Mouse (Mus musculus): ENCODE data around the gene Elmod3. TPM values are rescaled to one million over a fixed set of nuclear protein-coding genes. Genes with fewer than 3 reads are reported as not detected.

Elmod3 gene
- polyA plus RNA-seq, 1 experiment: 5.1 TPM

GRCm38 (mm10) chr6:72522288-72522687 lies 75.9 kb downstream of the Elmod3 start:
- Histone ChIP-seq H3K79me2 (ENCODE audit: control insufficient read depth, insufficient read depth) (no peaks in the 10 kb centered on the region), H3K4me3 (ENCODE audit: insufficient read depth, poor library complexity, severe bottlenecking) (no peak overlapping the region), H3ac (ENCODE audit: control insufficient read depth, insufficient read length, low read depth) (no peak overlapping the region), H3K27me3 (ENCODE audit: control insufficient read depth, insufficient read depth, insufficient read length) (no peaks in the 10 kb centered on the region), H3K36me3 (ENCODE audit: control insufficient read depth, insufficient read depth) (no peaks in the 10 kb centered on the region), H3K79me3 (ENCODE audit: low read depth) (no peaks in the 10 kb centered on the region)
- no peak for TF ChIP-seq MYOD1 (IDR thresholded peaks at IDR 0.05; ENCODE audit: control insufficient read depth, insufficient read length, low read depth)
- no peak for TF ChIP-seq FOSL1 (IDR thresholded peaks at IDR 0.05; ENCODE audit: insufficient read depth, low read length, poor library complexity, severe bottlenecking)
- TF ChIP-seq MAX (IDR thresholded peaks at IDR 0.05): no peak
- no peak for TF ChIP-seq USF1 (IDR thresholded peaks at IDR 0.05; ENCODE audit: low read depth)
- TF ChIP-seq MYOG (IDR thresholded peaks at IDR 0.05; ENCODE audit: control insufficient read depth, extremely low read depth, insufficient read length): no peak
- TF ChIP-seq CEBPB (IDR thresholded peaks at IDR 0.05; ENCODE audit: low read depth): no peak
- no peak for TF ChIP-seq CTCF (IDR thresholded peaks at IDR 0.05; ENCODE audit: control insufficient read depth, insufficient read depth, insufficient read length)

DNA sequence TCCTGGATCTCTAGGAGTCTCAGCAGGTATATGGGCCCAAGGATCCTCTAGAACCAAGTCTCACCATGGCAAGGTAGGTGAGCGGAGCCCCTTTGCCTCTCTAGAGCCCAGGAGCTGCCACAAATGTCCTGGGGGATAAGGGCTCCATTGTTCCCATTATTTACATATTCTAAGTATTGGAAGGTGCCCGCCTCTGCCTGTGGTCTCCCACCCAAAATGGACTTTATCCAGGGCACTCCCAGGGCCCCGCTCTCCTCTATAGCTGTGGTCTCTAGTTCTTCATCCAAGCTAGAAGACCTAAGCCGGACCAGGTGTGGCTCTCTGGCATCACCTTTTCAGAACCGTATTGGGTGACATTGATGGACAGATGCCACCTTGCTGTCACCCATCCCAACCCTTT lies 76.6 kb downstream of the Elmod3 start, which contains the start of gene Sh2d6:
TSS of gene Sh2d6 (minus strand) at position 101 of the 400 bp plus-strand sequence.
- no peak for TF ChIP-seq CEBPB (IDR thresholded peaks at IDR 0.05; ENCODE audit: low read depth)
- TF ChIP-seq FOSL1 (IDR thresholded peaks at IDR 0.05; ENCODE audit: insufficient read depth, low read length, poor library complexity, severe bottlenecking): no peak
- no peak for TF ChIP-seq MYOD1 (IDR thresholded peaks at IDR 0.05; ENCODE audit: control insufficient read depth, insufficient read length, low read depth)
- TF ChIP-seq USF1 (IDR thresholded peaks at IDR 0.05; ENCODE audit: low read depth): no peak
- TF ChIP-seq MAX (IDR thresholded peaks at IDR 0.05): no peak
- no peak for TF ChIP-seq MYOG (IDR thresholded peaks at IDR 0.05; ENCODE audit: control insufficient read depth, extremely low read depth, insufficient read length)
- no peak for TF ChIP-seq CTCF (IDR thresholded peaks at IDR 0.05; ENCODE audit: control insufficient read depth, insufficient read depth, insufficient read length)
- Histone ChIP-seq H3K4me3 (ENCODE audit: insufficient read depth, poor library complexity, severe bottlenecking) (no peak within 1 kb of the TSS), H3ac (ENCODE audit: control insufficient read depth, insufficient read length, low read depth) (no peak within 1 kb of the TSS), H3K36me3 (ENCODE audit: control insufficient read depth, insufficient read depth) (no peaks in the 10 kb centered on the region), H3K79me3 (ENCODE audit: low read depth) (no peaks in the 10 kb centered on the region), H3K27me3 (ENCODE audit: control insufficient read depth, insufficient read depth, insufficient read length) (no peaks in the 10 kb centered on the region), H3K79me2 (ENCODE audit: control insufficient read depth, insufficient read depth) (no peaks in the 10 kb centered on the region)

DNA sequence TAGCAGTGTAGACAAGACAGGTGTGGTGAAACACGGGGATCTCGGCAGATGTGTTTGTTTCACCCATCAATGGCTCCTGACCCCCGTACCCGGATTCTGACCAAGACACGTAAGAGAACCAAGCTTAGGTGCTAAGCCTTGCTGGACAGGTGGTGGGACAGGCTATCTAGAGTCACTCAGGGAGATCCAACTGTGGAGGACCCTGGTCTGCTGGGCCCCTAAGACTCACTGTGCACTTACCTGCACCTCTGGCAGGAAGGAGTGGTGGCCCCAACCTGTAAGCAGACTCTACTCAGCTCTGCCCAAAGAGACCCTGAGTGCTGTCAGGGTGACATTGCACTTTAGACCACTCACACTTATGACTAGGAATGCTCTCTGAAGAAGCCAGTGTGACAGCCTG lies 77.3 kb downstream of the Elmod3 start:
- H3K4me3 ChIP-seq (ENCODE audit: insufficient read depth, poor library complexity, severe bottlenecking): no peak overlapping the region
- no peaks in the 10 kb centered on the region for H3K79me2 ChIP-seq (ENCODE audit: control insufficient read depth, insufficient read depth)
- no peaks in the 10 kb centered on the region for H3K36me3 ChIP-seq (ENCODE audit: control insufficient read depth, insufficient read depth)
- no peak for TF ChIP-seq CTCF (IDR thresholded peaks at IDR 0.05; ENCODE audit: control insufficient read depth, insufficient read depth, insufficient read length)
- no peak for TF ChIP-seq MYOG (IDR thresholded peaks at IDR 0.05; ENCODE audit: control insufficient read depth, extremely low read depth, insufficient read length)
- TF ChIP-seq CEBPB (IDR thresholded peaks at IDR 0.05; ENCODE audit: low read depth): no peak
- no peak for TF ChIP-seq USF1 (IDR thresholded peaks at IDR 0.05; ENCODE audit: low read depth)
- TF ChIP-seq MAX (IDR thresholded peaks at IDR 0.05): no peak
- no peak for TF ChIP-seq FOSL1 (IDR thresholded peaks at IDR 0.05; ENCODE audit: insufficient read depth, low read length, poor library complexity, severe bottlenecking)
- TF ChIP-seq MYOD1 (IDR thresholded peaks at IDR 0.05; ENCODE audit: control insufficient read depth, insufficient read length, low read depth): no peak
- no peak overlapping the region for H3ac ChIP-seq (ENCODE audit: control insufficient read depth, insufficient read length, low read depth)
- H3K27me3 ChIP-seq (ENCODE audit: control insufficient read depth, insufficient read depth, insufficient read length): no peaks in the 10 kb centered on the region
- H3K79me3 ChIP-seq (ENCODE audit: low read depth): no peaks in the 10 kb centered on the region

DNA sequence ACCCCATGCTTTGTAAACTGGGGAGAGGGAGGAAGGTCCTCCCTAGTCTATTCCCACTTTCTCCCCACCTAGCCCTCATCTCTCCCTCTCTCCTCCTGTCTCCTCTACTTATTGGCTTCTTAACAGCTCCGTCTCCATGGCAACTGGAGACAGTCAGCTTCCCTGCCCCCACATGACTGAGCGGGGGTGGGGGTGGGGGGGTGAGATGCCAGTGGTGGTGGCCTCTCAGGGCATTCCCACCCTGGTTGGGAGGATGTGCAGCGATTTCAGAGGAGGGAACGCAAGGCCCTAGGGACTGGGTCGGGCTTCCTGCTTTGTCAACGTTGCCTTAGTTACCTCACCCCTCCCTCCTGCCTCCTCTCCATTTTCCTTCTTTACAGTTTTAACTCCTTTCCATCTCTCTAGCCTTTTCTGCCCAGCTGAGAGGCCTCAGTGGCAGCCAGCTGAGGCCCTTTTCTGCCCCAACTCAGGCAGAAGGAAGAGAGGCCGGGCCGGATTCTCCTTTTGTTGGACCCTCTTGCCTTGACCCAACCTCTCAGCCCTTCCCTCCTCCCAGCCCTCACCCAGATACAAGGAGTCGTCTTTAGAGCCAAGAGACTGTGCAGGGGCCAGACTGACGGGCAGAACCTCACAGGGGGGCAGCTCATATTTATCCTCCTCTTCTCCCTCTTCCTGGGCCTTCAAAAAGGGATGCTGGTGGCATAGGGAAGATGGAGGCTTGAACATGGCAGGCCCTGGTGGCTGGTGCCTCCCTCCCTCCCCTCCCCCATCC lies 78.1 kb downstream of the Elmod3 start:
- TF ChIP-seq MYOG (IDR thresholded peaks at IDR 0.05; ENCODE audit: control insufficient read depth, extremely low read depth, insufficient read length) (no peak), CEBPB (IDR thresholded peaks at IDR 0.05; ENCODE audit: low read depth) (no peak)
- Histone ChIP-seq H3K4me3 (ENCODE audit: insufficient read depth, poor library complexity, severe bottlenecking) (no peak overlapping the region), H3ac (ENCODE audit: control insufficient read depth, insufficient read length, low read depth) (no peak overlapping the region), H3K36me3 (ENCODE audit: control insufficient read depth, insufficient read depth) (no peaks in the 10 kb centered on the region), H3K27me3 (ENCODE audit: control insufficient read depth, insufficient read depth, insufficient read length) (no peaks in the 10 kb centered on the region), H3K79me3 (ENCODE audit: low read depth) (no peaks in the 10 kb centered on the region), H3K79me2 (ENCODE audit: control insufficient read depth, insufficient read depth) (no peaks in the 10 kb centered on the region)

GRCm38 (mm10) chr6:72519303-72519702 lies 78.9 kb downstream of the Elmod3 start:
- H3K79me2 ChIP-seq (ENCODE audit: control insufficient read depth, insufficient read depth): no peaks in the 10 kb centered on the region
- no peak overlapping the region for H3K4me3 ChIP-seq (ENCODE audit: insufficient read depth, poor library complexity, severe bottlenecking)
- H3K27me3 ChIP-seq (ENCODE audit: control insufficient read depth, insufficient read depth, insufficient read length): no peaks in the 10 kb centered on the region
- TF ChIP-seq CTCF (IDR thresholded peaks at IDR 0.05; ENCODE audit: control insufficient read depth, insufficient read depth, insufficient read length) (no peak), CEBPB (IDR thresholded peaks at IDR 0.05; ENCODE audit: low read depth) (no peak), USF1 (IDR thresholded peaks at IDR 0.05; ENCODE audit: low read depth) (no peak), FOSL1 (IDR thresholded peaks at IDR 0.05; ENCODE audit: insufficient read depth, low read length, poor library complexity, severe bottlenecking) (no peak)
- no peaks in the 10 kb centered on the region for H3K36me3 ChIP-seq (ENCODE audit: control insufficient read depth, insufficient read depth)
- no peaks in the 10 kb centered on the region for H3K79me3 ChIP-seq (ENCODE audit: low read depth)
- H3ac ChIP-seq (ENCODE audit: control insufficient read depth, insufficient read length, low read depth): no peak overlapping the region

DNA sequence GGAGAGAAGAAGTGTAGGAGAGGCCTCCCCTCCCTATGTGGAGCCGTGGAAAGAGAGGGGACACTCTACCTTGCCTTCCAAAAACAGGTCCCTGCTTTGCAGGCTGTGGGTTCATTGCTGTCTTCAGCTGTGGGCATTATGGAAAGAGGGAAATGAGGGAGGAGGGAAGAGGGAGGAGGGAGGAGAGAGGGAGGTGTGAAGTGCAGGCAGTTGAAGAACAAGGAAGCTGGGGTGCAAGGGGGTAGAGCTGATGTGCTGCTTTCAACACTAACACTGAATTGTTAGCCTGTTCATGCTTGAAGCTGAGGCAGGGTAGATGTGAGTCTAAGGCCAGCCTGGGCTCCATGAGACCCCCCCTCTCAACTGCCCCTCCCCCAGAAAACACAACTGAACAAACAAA lies 79.4 kb downstream of the Elmod3 start:
- no peak overlapping the region for H3ac ChIP-seq (ENCODE audit: control insufficient read depth, insufficient read length, low read depth)
- H3K36me3 ChIP-seq (ENCODE audit: control insufficient read depth, insufficient read depth): no peaks in the 10 kb centered on the region
- H3K79me3 ChIP-seq (ENCODE audit: low read depth): no peaks in the 10 kb centered on the region
- H3K79me2 ChIP-seq (ENCODE audit: control insufficient read depth, insufficient read depth): no peaks in the 10 kb centered on the region
- TF ChIP-seq USF1 (IDR thresholded peaks at IDR 0.05; ENCODE audit: low read depth) (no peak), CTCF (IDR thresholded peaks at IDR 0.05; ENCODE audit: control insufficient read depth, insufficient read depth, insufficient read length) (no peak), MYOG (IDR thresholded peaks at IDR 0.05; ENCODE audit: control insufficient read depth, extremely low read depth, insufficient read length) (no peak), MAX (IDR thresholded peaks at IDR 0.05) (no peak), FOSL1 (IDR thresholded peaks at IDR 0.05; ENCODE audit: insufficient read depth, low read length, poor library complexity, severe bottlenecking) (no peak), CEBPB (IDR thresholded peaks at IDR 0.05; ENCODE audit: low read depth) (no peak), MYOD1 (IDR thresholded peaks at IDR 0.05; ENCODE audit: control insufficient read depth, insufficient read length, low read depth) (no peak)
- H3K27me3 ChIP-seq (ENCODE audit: control insufficient read depth, insufficient read depth, insufficient read length): no peaks in the 10 kb centered on the region
- H3K4me3 ChIP-seq (ENCODE audit: insufficient read depth, poor library complexity, severe bottlenecking): no peak overlapping the region

All from C2C12 (cell line).